Comparison of ENCODE assay signal across 25 mouse cellular contexts in the genomic region with DNA sequence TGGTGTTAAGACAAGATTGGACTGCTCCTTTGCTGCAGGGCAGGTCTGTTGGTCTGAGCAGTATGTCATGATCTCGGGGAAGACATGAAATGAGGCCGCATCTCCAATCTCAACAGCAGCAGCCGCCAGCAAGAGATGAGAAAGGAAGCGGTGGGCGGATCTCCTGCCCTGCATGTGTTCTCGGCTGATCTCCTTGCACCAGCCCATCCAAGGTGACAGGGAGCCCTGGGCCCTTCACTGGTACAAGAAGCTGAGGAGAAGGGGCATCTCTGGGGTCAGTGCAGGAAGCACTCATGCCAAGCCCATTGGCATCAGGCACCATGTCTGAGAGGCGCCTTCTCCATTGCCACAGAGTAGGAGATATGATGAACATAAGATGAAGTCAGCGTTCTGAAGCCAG.
"Had no signal": no experiment of that assay in that cellular context is flagged by ENCODE, and none has a peak within 500 bp of the region (broad histone marks: within the 10 kb centered on the region; RNA-seq: fewer than 3 reads in every experiment).

No protein-coding gene starts in this region.

- H3K27ac ChIP-seq: heart, embryonic 13.5 days; heart, embryonic 15.5 days; hindbrain, embryonic 13.5 days; hindbrain, embryonic 15.5 days; hindbrain, postnatal 0 days; kidney, embryonic 15.5 days; kidney, postnatal 0 days; limb, embryonic 13.5 days; limb, embryonic 15.5 days; liver, embryonic 12.5 days had no signal

- DNase-seq: gastrocnemius, postnatal 14 days; gastrocnemius, postnatal 36 days; heart, adult 18-20 months; heart, postnatal 14 days; heart, postnatal 36 days; kidney, adult 11 months; kidney, adult 2 months; kidney, adult 9 months; kidney, postnatal 14 days; kidney, postnatal 36 days; layer of hippocampus, adult 9-11 months; layer of hippocampus, postnatal 36 days; left cerebral cortex, postnatal 4 days had no signal

- H3K4me2 ChIP-seq: heart, embryonic 11.5 days; heart, embryonic 13.5 days; heart, embryonic 15.5 days; hindbrain, embryonic 13.5 days; hindbrain, embryonic 15.5 days; kidney, embryonic 15.5 days; limb, embryonic 13.5 days; limb, embryonic 15.5 days; liver, embryonic 12.5 days had no signal

- H3K9ac ChIP-seq: heart, embryonic 13.5 days; heart, embryonic 15.5 days; hindbrain, embryonic 13.5 days; hindbrain, embryonic 15.5 days; kidney, embryonic 15.5 days; limb, embryonic 13.5 days; limb, embryonic 15.5 days; liver, embryonic 12.5 days had no signal

- ATAC-seq: hindbrain, postnatal 0 days; intestine, embryonic 16.5 days; liver, embryonic 12.5 days had no signal

- H3K4me1 ChIP-seq: kidney, embryonic 15.5 days; limb, embryonic 13.5 days; limb, embryonic 15.5 days; liver, embryonic 12.5 days had no signal

- H3K27me3 ChIP-seq: heart, embryonic 13.5 days; heart, embryonic 15.5 days; hindbrain, embryonic 13.5 days; hindbrain, embryonic 15.5 days; kidney, embryonic 15.5 days; limb, embryonic 13.5 days; limb, embryonic 15.5 days; liver, embryonic 12.5 days had no signal

- H3K9me3 ChIP-seq: heart, embryonic 13.5 days; heart, embryonic 15.5 days; hindbrain, embryonic 13.5 days; hindbrain, embryonic 15.5 days; kidney, embryonic 15.5 days; limb, embryonic 13.5 days; limb, embryonic 15.5 days; liver, embryonic 12.5 days had no signal

- H3K36me3 ChIP-seq: heart, embryonic 13.5 days; heart, embryonic 15.5 days; hindbrain, embryonic 13.5 days; hindbrain, embryonic 15.5 days; kidney, embryonic 15.5 days; limb, embryonic 13.5 days; limb, embryonic 15.5 days; liver, embryonic 12.5 days had no signal

- H3K4me3 ChIP-seq: heart, embryonic 13.5 days; heart, embryonic 15.5 days; hindbrain, embryonic 13.5 days; hindbrain, embryonic 15.5 days; kidney, embryonic 15.5 days; limb, embryonic 13.5 days; limb, embryonic 15.5 days; liver, embryonic 12.5 days had no signal
